Mouse (Mus musculus) embryo, embryonic 10.5 days (tissue): ENCODE measurements around the gene Tnp1.

Experiments used
- DNase-seq: peaks from one replicate; pipeline ENCODE4 v3.0.0-alpha.2; 2015; ENCODE audit warnings: low spot score

Tnp1 gene

GRCm38 (mm10) chr1:73006847-73007246 lies 8.9 kb downstream of the Tnp1 start:
- DNase-seq = no peak

DNA sequence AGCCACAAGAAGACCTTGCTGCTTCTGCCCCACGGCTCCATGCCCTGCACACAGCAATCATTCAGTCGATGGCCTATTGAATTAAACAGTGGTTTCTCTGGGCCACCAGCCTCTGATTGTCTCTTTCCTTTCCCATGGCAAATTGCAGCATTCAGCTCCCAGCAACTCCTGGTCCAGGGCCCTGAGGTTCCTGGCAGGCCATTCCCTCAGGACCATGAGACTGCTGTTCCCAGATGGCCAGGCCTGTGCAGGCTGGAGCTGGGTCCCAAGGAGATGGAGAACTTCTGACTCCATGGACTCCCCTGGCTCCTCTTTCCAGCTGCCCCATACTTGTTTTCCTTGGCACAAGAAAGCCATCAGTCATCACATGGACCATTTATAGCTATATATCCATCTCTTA lies 10.8 kb downstream of the Tnp1 start:
- DNase-seq = no peak

- no peak for DNase-seq
Observed at GRCm38 (mm10) chr1:73002637-73003036, 13.1 kb downstream of the Tnp1 start.

DNA sequence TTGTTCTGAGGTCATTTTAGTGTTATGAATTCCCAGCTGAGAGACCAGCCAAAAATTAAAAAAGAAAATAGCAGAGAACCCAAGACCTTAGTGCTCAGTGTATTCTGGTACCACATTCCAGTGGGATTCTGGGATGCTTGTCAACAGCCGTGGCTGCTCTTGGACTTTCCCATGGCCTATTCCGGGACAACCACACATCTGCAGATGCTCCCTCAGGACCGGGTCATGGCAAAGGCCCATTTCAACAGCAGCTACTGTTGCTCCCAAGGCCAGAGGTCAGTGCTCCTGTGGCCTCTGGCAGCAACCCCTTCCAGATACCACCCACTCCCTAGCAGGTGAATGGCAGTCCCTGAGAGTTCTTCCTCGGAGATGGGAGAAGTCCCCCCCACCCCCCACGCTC lies 13.7 kb downstream of the Tnp1 start:
- no peak for DNase-seq

GRCm38 (mm10) chr1:72994751-72995528 lies 20.8 kb downstream of the Tnp1 start:
- no peak for DNase-seq

- DNase-seq = no peak
Observed at GRCm38 (mm10) chr1:72992944-72993464, 22.7 kb downstream of the Tnp1 start.

GRCm38 (mm10) chr1:72992209-72992608 lies 23.5 kb downstream of the Tnp1 start:
- no peak for DNase-seq

GRCm38 (mm10) chr1:72988904-72989303 lies 26.8 kb downstream of the Tnp1 start:
- no peak for DNase-seq

DNA sequence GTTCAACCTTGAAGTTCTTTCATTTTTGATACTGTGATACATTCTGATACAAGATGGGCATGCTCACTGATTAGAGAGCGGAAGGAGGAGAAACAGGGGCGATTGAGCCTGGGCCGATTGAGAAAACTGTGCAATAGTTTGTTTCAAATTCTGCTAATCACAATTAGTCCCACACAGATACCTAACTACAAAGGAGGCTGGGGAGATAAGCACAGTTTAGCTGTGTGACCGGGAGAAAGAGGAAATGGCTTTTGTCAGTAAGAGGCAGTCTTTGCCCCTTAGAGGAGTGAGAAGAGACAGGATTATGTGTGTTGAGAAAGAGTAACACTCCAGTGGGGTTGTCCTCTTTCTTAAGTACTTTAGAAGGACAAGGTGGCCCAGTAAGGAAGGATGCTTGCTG lies 29.0 kb downstream of the Tnp1 start:
- DNase-seq = no peak

- peak; percentile 47 for DNase-seq
Observed at GRCm38 (mm10) chr1:72978956-72979355, 36.8 kb downstream of the Tnp1 start.

DNA sequence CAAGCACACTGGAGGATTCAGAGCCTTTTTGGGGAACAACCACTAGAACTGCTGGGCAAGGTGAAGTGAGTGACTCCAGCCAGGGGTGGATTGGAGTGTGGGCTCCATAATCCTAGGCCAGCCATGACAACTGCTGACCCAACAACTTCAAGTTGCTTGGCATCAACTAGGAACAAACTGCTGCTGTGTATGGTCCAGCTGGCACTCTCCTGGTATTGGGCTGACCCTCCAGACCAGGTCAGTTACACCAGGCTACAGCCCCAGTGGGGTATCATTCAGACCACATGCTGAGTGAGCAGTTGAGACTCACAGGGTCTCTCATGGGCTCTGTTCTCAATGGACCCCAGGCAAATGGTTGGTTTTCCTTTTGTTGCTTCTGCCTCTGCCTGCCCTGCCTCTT lies 41.5 kb downstream of the Tnp1 start:
- DNase-seq = no peak

- no peak for DNase-seq
Observed at GRCm38 (mm10) chr1:72970461-72970860, 45.2 kb downstream of the Tnp1 start.

GRCm38 (mm10) chr1:72969113-72969812 lies 46.4 kb downstream of the Tnp1 start:
- DNase-seq = peak; percentile 70

- no peak for DNase-seq
Observed at GRCm38 (mm10) chr1:72966423-72966822, 49.3 kb downstream of the Tnp1 start.
